Mouse (Mus musculus) left cerebral cortex, postnatal 4 days (tissue): ENCODE results near the gene Appl1. TPM values are rescaled to one million over a fixed set of nuclear protein-coding genes. Genes with fewer than 3 reads are reported as not detected.

ENCODE experiments used
- total RNA-seq, 2 experiments: library from RNA; stranded (reverse); gene quantifications; 2 replicates each; pipeline ENCODE4 v1.2.3; 2021

The Appl1 gene
- total RNA-seq, 2 experiments from 2014 or later: 60.6 to 70.6 TPM

Other genes with a start within 250 kb of the Appl1 start
- not detected for gene Asb14, start 76.7 kb downstream of the Appl1 start, total RNA-seq
- gene Hesx1, start 23.2 kb upstream of the Appl1 start, total RNA-seq: not detected
- 1 to 10 TPM; 4.7 to 5.4 TPM for gene Il17rd, start 67.7 kb upstream of the Appl1 start, total RNA-seq
- 10 to 100 TPM; 20.1 to 20.9 TPM for gene Arhgef3, start 143.7 kb upstream of the Appl1 start, total RNA-seq